Mouse (Mus musculus): ENCODE measurements at regions not wholly inside any gene's neighbourhood (a gene's known extent, or its start where the extent isn't known, plus 50 kb on each side); places are given as distances from the start of the nearest gene placed in this dataset.

- no peaks in the 10 kb centered on the region for H3K9me3 ChIP-seq (replicated peaks; ENCODE audit: control insufficient read depth, low read length)
- H3K27ac ChIP-seq (ENCODE audit: low read depth, low read length), result peak overlapping the region; percentile 62
- H3K4me1 ChIP-seq (ENCODE audit: control insufficient read depth, insufficient read depth, low read length), result peaks cover 30% of the 10 kb centered on the region
- peak; percentile 83 for ATAC-seq (replicated peaks; ENCODE audit: insufficient number of reproducible peaks, low FRiP score, low TSS enrichment)
- H3K9ac ChIP-seq (ENCODE audit: low read depth, low read length), result no peak overlapping the region
- H3K36me3 ChIP-seq (ENCODE audit: control insufficient read depth, insufficient read depth, low read length), result no peaks in the 10 kb centered on the region
- peak overlapping the region; percentile 50 for H3K4me2 ChIP-seq
- H3K27me3 ChIP-seq (ENCODE audit: control insufficient read depth, insufficient read depth, low read length), result no peaks in the 10 kb centered on the region
- WGBS (ENCODE audit: insufficient replicate concordance), result 20% methylated on average over 12 of the region's 12 CpGs
- peak overlapping the region; percentile 32 for H3K4me3 ChIP-seq (ENCODE audit: low read depth, low read length)
Observed at GRCm38 (mm10) chr17:47174748-47175215, 164.4 kb upstream of the Ubr2 start.

GRCm38 (mm10) chr17:47171801-47172200 lies 161.4 kb upstream of the Ubr2 start:
- Histone ChIP-seq H3K4me2 (no peak overlapping the region), H3K27ac (ENCODE audit: low read depth, low read length) (no peak overlapping the region), H3K27me3 (ENCODE audit: control insufficient read depth, insufficient read depth, low read length) (no peaks in the 10 kb centered on the region), H3K4me1 (ENCODE audit: control insufficient read depth, insufficient read depth, low read length) (peaks cover 25% of the 10 kb centered on the region), H3K9me3 (replicated peaks; ENCODE audit: control insufficient read depth, low read length) (no peaks in the 10 kb centered on the region), H3K9ac (ENCODE audit: low read depth, low read length) (no peak overlapping the region), H3K4me3 (ENCODE audit: low read depth, low read length) (no peak overlapping the region), H3K36me3 (ENCODE audit: control insufficient read depth, insufficient read depth, low read length) (no peaks in the 10 kb centered on the region)
- ATAC-seq (replicated peaks; ENCODE audit: insufficient number of reproducible peaks, low FRiP score, low TSS enrichment), result no peak
- WGBS (ENCODE audit: insufficient replicate concordance), result 86% methylated on average over 5 of the region's 5 CpGs

GRCm38 (mm10) chr17:47170978-47171593 lies 160.7 kb upstream of the Ubr2 start:
- H3K4me3 ChIP-seq (ENCODE audit: low read depth, low read length), result no peak overlapping the region
- H3K9me3 ChIP-seq (replicated peaks; ENCODE audit: control insufficient read depth, low read length), result no peaks in the 10 kb centered on the region
- H3K4me1 ChIP-seq (ENCODE audit: control insufficient read depth, insufficient read depth, low read length), result peaks cover 20% of the 10 kb centered on the region
- 76% methylated on average over 13 of the region's 13 CpGs for WGBS (ENCODE audit: insufficient replicate concordance)
- H3K4me2 ChIP-seq, result no peak overlapping the region
- no peaks in the 10 kb centered on the region for H3K27me3 ChIP-seq (ENCODE audit: control insufficient read depth, insufficient read depth, low read length)
- no peak overlapping the region for H3K9ac ChIP-seq (ENCODE audit: low read depth, low read length)
- no peak for ATAC-seq (replicated peaks; ENCODE audit: insufficient number of reproducible peaks, low FRiP score, low TSS enrichment)
- no peaks in the 10 kb centered on the region for H3K36me3 ChIP-seq (ENCODE audit: control insufficient read depth, insufficient read depth, low read length)
- H3K27ac ChIP-seq (ENCODE audit: low read depth, low read length), result no peak overlapping the region

- 37% methylated on average over 8 of the region's 8 CpGs for WGBS (ENCODE audit: insufficient replicate concordance)
Observed at GRCm38 (mm10) chr17:47168105-47168504, 157.7 kb upstream of the Ubr2 start.

GRCm38 (mm10) chr17:47163677-47164340 lies 153.5 kb upstream of the Ubr2 start:
- no peak overlapping the region for H3K4me3 ChIP-seq (ENCODE audit: low read depth, low read length)
- peaks cover 18% of the 10 kb centered on the region for H3K4me1 ChIP-seq (ENCODE audit: control insufficient read depth, insufficient read depth, low read length)
- WGBS (ENCODE audit: insufficient replicate concordance), result 69% methylated on average over 8 of the region's 10 CpGs
- ATAC-seq (replicated peaks; ENCODE audit: insufficient number of reproducible peaks, low FRiP score, low TSS enrichment), result no peak
- H3K9me3 ChIP-seq (replicated peaks; ENCODE audit: control insufficient read depth, low read length), result no peaks in the 10 kb centered on the region
- no peaks in the 10 kb centered on the region for H3K27me3 ChIP-seq (ENCODE audit: control insufficient read depth, insufficient read depth, low read length)
- H3K4me2 ChIP-seq, result no peak overlapping the region
- no peak overlapping the region for H3K9ac ChIP-seq (ENCODE audit: low read depth, low read length)
- no peaks in the 10 kb centered on the region for H3K36me3 ChIP-seq (ENCODE audit: control insufficient read depth, insufficient read depth, low read length)
- H3K27ac ChIP-seq (ENCODE audit: low read depth, low read length), result no peak overlapping the region

More at GRCm38 (mm10) chr17:47168105-47168504, 157.7 kb upstream of the Ubr2 start:
- Histone ChIP-seq H3K36me3 (ENCODE audit: control insufficient read depth, insufficient read depth, low read length) (no peaks in the 10 kb centered on the region), H3K4me2 (no peak overlapping the region), H3K9me3 (replicated peaks; ENCODE audit: control insufficient read depth, low read length) (no peaks in the 10 kb centered on the region), H3K4me1 (ENCODE audit: control insufficient read depth, insufficient read depth, low read length) (peaks cover 22% of the 10 kb centered on the region), H3K27me3 (ENCODE audit: control insufficient read depth, insufficient read depth, low read length) (no peaks in the 10 kb centered on the region), H3K27ac (ENCODE audit: low read depth, low read length) (no peak overlapping the region), H3K4me3 (ENCODE audit: low read depth, low read length) (no peak overlapping the region), H3K9ac (ENCODE audit: low read depth, low read length) (no peak overlapping the region)
- ATAC-seq (replicated peaks; ENCODE audit: insufficient number of reproducible peaks, low FRiP score, low TSS enrichment), result 0 out of 2 replicates have a peak, but pooled peaks have one; percentile 61

- Histone ChIP-seq H3K36me3 (ENCODE audit: control insufficient read depth, insufficient read depth, low read length) (no peaks in the 10 kb centered on the region), H3K9me3 (replicated peaks; ENCODE audit: control insufficient read depth, low read length) (no peaks in the 10 kb centered on the region), H3K27ac (ENCODE audit: low read depth, low read length) (no peak overlapping the region), H3K27me3 (ENCODE audit: control insufficient read depth, insufficient read depth, low read length) (no peaks in the 10 kb centered on the region), H3K4me3 (ENCODE audit: low read depth, low read length) (no peak overlapping the region), H3K4me1 (ENCODE audit: control insufficient read depth, insufficient read depth, low read length) (peaks cover 11% of the 10 kb centered on the region), H3K4me2 (no peak overlapping the region), H3K9ac (ENCODE audit: low read depth, low read length) (no peak overlapping the region)
- WGBS (ENCODE audit: insufficient replicate concordance), result 71% methylated on average over 2 of the region's 2 CpGs
- no peak for ATAC-seq (replicated peaks; ENCODE audit: insufficient number of reproducible peaks, low FRiP score, low TSS enrichment)
Observed at GRCm38 (mm10) chr17:47162459-47162858, 152.1 kb upstream of the Ubr2 start.

GRCm38 (mm10) chr17:47156237-47156636 lies 145.9 kb upstream of the Ubr2 start:
- Histone ChIP-seq H3K36me3 (ENCODE audit: control insufficient read depth, insufficient read depth, low read length) (0 out of 2 replicates have a peak, but pooled peaks cover 4% of the 10 kb centered on the region), H3K27me3 (ENCODE audit: control insufficient read depth, insufficient read depth, low read length) (no peaks in the 10 kb centered on the region), H3K4me1 (ENCODE audit: control insufficient read depth, insufficient read depth, low read length) (peaks cover 16% of the 10 kb centered on the region), H3K9me3 (replicated peaks; ENCODE audit: control insufficient read depth, low read length) (no peaks in the 10 kb centered on the region), H3K9ac (ENCODE audit: low read depth, low read length) (no peak overlapping the region), H3K4me2 (no peak overlapping the region), H3K4me3 (ENCODE audit: low read depth, low read length) (no peak overlapping the region), H3K27ac (ENCODE audit: low read depth, low read length) (no peak overlapping the region)
- 77% methylated on average over 11 of the region's 11 CpGs for WGBS (ENCODE audit: insufficient replicate concordance)
- ATAC-seq (replicated peaks; ENCODE audit: insufficient number of reproducible peaks, low FRiP score, low TSS enrichment), result no peak

GRCm38 (mm10) chr17:47151557-47152278 lies 141.4 kb upstream of the Ubr2 start:
- Histone ChIP-seq H3K4me2 (peak overlapping the region; percentile 63), H3K4me1 (ENCODE audit: control insufficient read depth, insufficient read depth, low read length) (peaks cover 33% of the 10 kb centered on the region), H3K9ac (ENCODE audit: low read depth, low read length) (peak overlapping the region; percentile 61), H3K27me3 (ENCODE audit: control insufficient read depth, insufficient read depth, low read length) (no peaks in the 10 kb centered on the region), H3K27ac (ENCODE audit: low read depth, low read length) (peak overlapping the region; percentile 70), H3K36me3 (ENCODE audit: control insufficient read depth, insufficient read depth, low read length) (0 out of 2 replicates have a peak, but pooled peaks cover 4% of the 10 kb centered on the region), H3K9me3 (replicated peaks; ENCODE audit: control insufficient read depth, low read length) (no peaks in the 10 kb centered on the region), H3K4me3 (ENCODE audit: low read depth, low read length) (peak overlapping the region; percentile 38)
- peak; percentile 37; the same call in 1 of the 2 replicates for ATAC-seq (replicated peaks; ENCODE audit: insufficient number of reproducible peaks, low FRiP score, low TSS enrichment)
- 30% methylated on average over 20 of the region's 20 CpGs for WGBS (ENCODE audit: insufficient replicate concordance)

Data from heart, embryonic 11.5 days (tissue).